Mouse (Mus musculus): Measurements from ENCODE around the gene Nipbl.

DNA sequence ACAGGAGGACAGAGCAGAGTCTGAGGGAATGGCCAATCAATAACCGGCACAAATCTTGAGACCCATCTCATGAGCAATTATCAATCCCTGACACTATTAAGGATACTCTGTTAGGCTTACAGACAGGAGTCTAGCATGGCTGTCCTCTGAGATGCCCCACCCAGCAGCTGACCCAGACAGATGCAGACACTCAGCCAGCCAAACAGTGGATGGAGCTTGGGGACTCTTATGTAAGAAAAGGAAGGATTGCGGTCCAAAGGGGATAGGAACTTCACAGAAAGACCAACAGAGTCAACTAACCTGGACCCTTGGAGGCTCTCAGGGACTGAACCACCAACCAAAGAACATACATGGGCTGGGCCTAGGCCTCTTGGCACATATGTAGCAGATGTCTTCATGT, 42.7 kb downstream of the Nipbl start:
- no peak for TF ChIP-seq POLR2A (IDR thresholded peaks at IDR 0.05; ENCODE audit: control insufficient read depth, extremely low read depth, insufficient read depth, low read length, poor library complexity)
- TF ChIP-seq CTCF (IDR thresholded peaks at IDR 0.05; ENCODE audit: borderline replicate concordance, control insufficient read depth, extremely low read depth, insufficient read depth, low read length, poor library complexity), result no peak
